Mouse (Mus musculus) thymus, postnatal 10 days (tissue): Measurements from ENCODE around the gene Bicdl1.

Experiments used
- DNase-seq, 2 experiments: peaks; one replicate each; pipeline ENCODE4 v3.0.0; 2021; ENCODE audit warnings: low spot score in 2 of 2

Bicdl1 gene

GRCm38 (mm10) chr5:115726019-115726418 is 5.4 kb downstream of the Bicdl1 start:
- no peak for DNase-seq

GRCm38 (mm10) chr5:115724422-115724821 is 7.0 kb downstream of the Bicdl1 start:
- DNase-seq: no peak

GRCm38 (mm10) chr5:115722188-115722959 is 9.0 kb downstream of the Bicdl1 start:
- DNase-seq: no peak

GRCm38 (mm10) chr5:115720761-115721160 is 10.7 kb downstream of the Bicdl1 start:
- no peak for DNase-seq

- DNase-seq: no peak
Measured at GRCm38 (mm10) chr5:115717693-115718092, 13.7 kb downstream of the Bicdl1 start.

- DNase-seq: peak; percentile 50 to 57
Measured at GRCm38 (mm10) chr5:115717106-115717505, 14.3 kb downstream of the Bicdl1 start.

- DNase-seq: peak; percentile 86
Measured at GRCm38 (mm10) chr5:115716426-115716825, 15.0 kb downstream of the Bicdl1 start.

- no peak for DNase-seq
Measured at GRCm38 (mm10) chr5:115714761-115715160, 16.7 kb downstream of the Bicdl1 start.

- DNase-seq: no peak
Measured at GRCm38 (mm10) chr5:115712487-115712886, 18.9 kb downstream of the Bicdl1 start.

- peak in 1 of 2 experiments; percentile 43 for DNase-seq
Measured at GRCm38 (mm10) chr5:115711636-115712419, 19.6 kb downstream of the Bicdl1 start.

GRCm38 (mm10) chr5:115710171-115710570 is 21.2 kb downstream of the Bicdl1 start:
- DNase-seq: no peak

GRCm38 (mm10) chr5:115708930-115709329 is 22.5 kb downstream of the Bicdl1 start:
- no peak for DNase-seq

GRCm38 (mm10) chr5:115701981-115702380 is 29.4 kb downstream of the Bicdl1 start:
- DNase-seq: no peak

GRCm38 (mm10) chr5:115701215-115701614 is 30.2 kb downstream of the Bicdl1 start:
- DNase-seq: no peak

GRCm38 (mm10) chr5:115696811-115697210 is 34.6 kb downstream of the Bicdl1 start:
- no peak for DNase-seq

GRCm38 (mm10) chr5:115695191-115695770 is 36.1 kb downstream of the Bicdl1 start:
- DNase-seq: no peak

- no peak for DNase-seq
Measured at GRCm38 (mm10) chr5:115693271-115693670, 38.1 kb downstream of the Bicdl1 start.

- no peak for DNase-seq
Measured at GRCm38 (mm10) chr5:115686716-115687115, 44.7 kb downstream of the Bicdl1 start.

GRCm38 (mm10) chr5:115685126-115685525 is 46.3 kb downstream of the Bicdl1 start:
- DNase-seq: no peak

GRCm38 (mm10) chr5:115671846-115672245 is 59.6 kb downstream of the Bicdl1 start:
- DNase-seq: no peak

- DNase-seq: no peak
Measured at GRCm38 (mm10) chr5:115670406-115670805, 61.0 kb downstream of the Bicdl1 start.

GRCm38 (mm10) chr5:115669974-115670373 is 61.4 kb downstream of the Bicdl1 start:
- DNase-seq: no peak

- DNase-seq: no peak
Measured at GRCm38 (mm10) chr5:115668986-115669385, 62.4 kb downstream of the Bicdl1 start.
